Mouse (Mus musculus): ENCODE data around the gene Dnajc14.

Dnajc14 gene

DNA sequence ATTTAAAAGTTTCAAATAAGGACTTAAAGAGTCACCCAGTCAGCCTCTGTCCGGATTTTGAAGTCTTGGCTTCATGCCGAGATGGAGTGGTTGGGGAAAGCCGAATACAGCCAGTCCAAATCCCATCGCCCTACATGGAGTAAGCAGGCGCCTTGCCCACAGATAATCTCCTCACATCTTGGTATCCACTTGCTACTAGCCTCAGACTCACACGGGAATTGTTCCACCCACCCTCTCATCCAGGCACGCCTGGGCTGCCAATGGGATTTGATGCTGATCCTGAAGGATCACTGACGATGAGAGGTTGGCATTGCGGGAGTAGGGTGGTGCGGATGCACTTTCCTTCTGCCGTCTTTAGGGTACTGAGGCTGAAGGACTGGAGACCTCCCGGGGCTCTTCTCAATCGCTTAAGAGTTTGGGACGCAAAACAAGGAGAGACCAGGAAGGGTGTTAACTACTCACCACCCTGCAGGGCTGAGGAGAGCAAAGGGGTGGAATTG, at the start of gene Dnajc14:
Gene Dnajc14 (plus strand): TSS at position 292 of the 500 bp plus-strand sequence.
- peak; percentile 81 for DNase-seq

DNA sequence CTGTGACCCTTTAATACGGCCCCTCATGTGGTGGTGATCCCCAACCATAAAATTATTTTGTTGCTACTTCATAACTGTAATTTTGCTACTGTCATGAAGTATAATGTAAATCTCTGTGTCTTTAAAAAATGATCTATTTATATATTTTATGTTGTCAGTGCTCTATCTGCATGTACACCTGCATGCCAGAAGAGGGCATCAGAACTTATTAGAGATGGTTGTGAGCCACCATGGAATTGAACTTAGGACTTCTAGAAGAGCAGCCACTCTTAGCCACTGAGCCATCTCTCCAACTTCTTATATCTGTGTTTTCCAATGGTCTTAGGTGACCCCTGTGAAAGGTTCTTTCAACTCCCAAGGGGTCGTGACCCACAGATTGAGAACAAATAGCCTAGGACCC, 31.0 kb upstream of the Dnajc14 start:
- no peak for DNase-seq

DNA sequence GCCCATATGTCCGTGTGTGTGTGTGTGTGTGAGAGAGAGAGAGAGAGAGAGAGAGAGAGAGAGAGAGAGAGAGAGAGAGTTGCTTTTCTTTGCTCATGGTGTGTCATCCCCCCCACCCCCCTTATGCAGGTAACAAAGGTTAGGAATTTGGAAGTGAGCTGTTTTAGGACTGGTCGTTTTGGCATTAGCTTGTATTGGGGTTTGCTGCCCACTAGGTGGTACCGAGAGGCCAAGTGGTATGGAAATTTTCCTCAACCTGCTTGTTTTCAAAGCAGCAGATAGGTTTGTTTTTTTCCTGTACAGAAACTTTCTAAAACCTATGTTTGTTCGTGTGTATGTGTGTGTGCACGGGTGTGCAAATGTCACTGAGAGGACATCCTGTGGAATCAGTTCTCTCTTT, 30.2 kb upstream of the Dnajc14 start:
- no peak for DNase-seq

DNA sequence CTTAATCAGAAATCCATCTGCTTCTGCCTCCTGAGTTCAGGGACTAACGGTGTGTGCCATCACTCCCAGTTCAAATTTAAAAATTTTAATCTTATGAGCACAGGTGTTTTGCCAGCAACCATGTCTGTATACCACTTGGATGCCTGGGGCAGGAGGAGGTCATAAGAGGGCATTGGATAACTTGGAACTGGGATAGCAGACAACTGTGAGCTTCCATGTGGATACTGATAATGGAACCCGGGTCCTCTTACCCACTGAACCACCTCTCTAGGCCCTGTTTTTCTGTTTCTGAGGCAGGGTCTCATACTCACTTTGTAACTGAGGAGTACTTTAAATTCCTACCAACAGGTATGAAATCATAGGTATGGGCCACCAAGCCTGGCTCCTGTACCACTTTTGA, 25.4 kb upstream of the Dnajc14 start:
- no peak for DNase-seq

DNA sequence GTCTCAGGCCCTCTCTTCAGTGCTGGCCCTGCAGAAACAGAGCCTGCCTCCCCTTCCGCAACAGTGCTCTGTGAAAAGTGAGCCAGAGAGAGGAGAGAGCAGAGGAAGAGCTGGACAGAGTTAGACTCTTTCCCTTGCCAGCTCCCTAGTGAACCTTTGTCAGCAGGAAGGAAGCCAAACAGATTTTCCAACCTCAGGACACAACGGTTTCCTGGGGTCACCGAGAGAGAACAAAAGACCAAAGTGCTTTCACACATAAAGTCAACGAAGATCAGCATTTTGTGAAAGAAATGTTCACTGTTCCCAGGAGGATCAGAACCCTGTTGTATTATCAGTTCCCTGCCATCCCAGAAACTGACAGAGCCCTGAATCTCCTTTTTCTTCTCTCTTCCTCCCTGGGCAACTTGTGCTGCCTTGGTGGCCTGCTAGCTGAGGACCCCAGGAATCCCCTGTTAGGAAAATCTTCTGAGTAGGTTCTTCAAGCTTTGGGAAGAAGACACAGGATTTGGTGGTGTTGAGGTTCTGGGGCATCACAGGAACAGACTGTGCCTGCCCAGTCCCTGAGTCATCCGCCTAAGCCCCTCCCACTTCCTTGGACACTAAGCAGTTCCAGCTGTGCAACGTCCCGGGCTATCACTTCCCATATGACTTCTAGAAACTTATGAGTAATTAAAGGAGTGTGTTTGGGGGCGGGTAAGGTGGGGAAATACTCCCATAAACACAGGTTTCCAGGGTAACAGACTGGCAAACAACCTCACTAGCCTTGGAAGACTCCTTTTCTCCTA, 24.7 kb upstream of the Dnajc14 start:
- DNase-seq, result no peak

DNA sequence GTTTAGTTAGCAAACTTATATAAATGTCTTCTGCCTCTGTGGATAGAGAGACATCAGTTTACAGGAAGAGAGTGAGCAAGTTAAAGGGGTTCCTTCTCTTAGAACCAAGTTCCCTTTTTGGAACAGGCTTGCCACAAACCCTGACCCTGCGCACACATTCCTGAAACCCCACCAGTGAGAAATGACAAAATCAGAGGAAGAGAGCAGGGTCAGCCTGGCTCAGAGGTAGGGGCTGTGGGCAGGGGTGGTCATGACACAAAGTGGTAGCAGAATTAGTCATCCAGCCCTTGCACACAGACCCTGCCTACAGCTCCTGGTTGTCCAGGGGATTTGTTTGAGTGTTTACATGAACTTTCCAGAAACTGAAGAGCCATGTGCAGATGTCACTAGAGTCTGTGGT, 23.7 kb upstream of the Dnajc14 start:
- DNase-seq, result no peak

DNA sequence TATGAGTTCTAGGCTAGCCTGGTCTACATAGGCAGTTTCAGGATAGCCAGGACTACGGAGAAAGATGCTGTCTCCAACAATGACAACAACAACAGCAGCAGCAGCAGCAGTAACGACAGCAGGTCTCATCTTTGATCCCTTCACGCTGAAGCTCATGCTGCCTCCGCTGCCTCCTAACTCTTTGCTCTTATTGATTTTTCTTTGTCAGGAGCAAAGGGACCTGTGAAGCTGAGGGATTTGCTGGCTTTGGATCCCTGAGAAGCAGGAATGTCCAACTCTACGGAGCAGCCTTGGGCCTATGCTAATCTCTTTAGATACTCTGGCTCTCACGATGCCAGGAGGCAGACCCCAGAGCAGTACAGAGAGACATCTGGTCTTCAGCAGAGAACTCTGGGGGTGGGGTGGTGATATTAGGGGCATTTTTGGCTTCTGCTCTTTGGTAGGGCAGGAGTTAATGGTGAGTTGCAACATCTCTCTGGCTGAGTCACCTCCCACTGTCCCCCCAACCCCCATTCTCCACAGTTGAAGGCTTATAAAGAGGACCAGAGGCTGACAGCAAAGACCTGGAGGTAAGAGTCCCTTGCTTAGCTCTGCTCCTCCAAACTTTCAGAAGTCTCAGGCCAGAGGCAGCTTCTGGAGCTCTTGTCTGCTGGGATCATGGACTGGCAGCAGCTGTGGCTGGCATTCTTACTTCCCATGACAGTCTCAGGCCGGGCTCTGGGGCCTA, 13.3 kb upstream of the Dnajc14 start, which contains the start of gene Mmp19:
Gene Mmp19 (plus strand): TSS at position 513 of the 727 bp plus-strand sequence.
- no peak for DNase-seq

DNA sequence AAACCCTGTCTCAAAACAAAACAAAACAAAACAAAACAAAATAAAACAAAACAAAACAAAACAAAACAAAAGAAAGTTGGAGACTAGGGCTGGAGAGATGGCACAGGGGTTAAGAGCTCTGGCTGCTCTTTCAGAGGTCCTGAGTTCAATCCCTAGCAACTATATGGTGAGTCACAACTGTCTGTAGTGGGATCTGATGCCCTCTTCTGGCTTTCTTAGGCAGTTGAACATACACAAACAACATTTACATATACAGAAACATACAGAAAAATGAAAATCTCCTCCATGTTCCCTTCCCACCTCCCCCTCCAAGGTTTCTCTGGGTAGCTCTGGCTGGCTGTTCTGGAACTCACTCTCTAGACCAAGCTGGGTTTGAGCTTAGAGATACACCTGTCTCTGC, 11.8 kb upstream of the Dnajc14 start:
- DNase-seq, result no peak

DNA sequence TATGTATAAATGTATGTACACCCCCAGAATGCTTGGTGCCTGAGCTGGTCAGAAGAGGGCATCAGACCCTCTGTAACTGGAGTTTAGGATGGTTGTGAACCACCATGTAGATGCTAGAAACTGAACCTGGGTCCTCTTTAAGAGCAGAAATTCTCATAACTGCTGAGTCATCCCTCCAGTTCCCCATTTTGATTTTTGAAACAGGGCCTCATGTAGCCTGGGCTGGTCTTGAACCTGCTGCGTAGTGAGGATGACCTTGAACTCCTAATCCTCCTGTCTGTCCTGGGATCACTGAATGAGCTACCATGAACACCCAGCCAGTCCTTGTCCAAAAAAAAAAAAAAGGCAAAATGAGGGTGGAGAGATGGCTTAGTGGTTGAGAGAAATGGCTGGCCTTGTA, 10.6 kb upstream of the Dnajc14 start:
- no peak for DNase-seq

DNA sequence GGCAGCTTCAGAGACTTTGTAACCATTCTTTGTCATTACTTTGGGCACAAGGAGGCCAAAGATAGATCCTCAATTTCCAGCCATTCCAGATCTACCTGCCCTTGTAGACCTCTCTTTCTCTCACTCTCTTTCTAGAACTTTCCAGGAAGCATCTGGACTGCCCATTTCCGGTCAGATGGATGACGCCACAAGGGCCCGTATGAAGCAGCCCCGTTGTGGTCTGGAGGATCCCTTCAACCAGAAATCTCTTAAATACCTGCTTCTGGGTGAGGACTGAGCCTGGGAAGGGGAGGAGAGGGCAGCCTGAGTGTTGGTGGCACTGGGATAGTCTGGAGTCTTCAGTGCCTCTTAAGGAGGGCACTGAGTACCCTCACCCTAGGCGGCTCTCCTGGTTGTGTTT, 9.5 kb upstream of the Dnajc14 start:
- DNase-seq, result no peak

DNA sequence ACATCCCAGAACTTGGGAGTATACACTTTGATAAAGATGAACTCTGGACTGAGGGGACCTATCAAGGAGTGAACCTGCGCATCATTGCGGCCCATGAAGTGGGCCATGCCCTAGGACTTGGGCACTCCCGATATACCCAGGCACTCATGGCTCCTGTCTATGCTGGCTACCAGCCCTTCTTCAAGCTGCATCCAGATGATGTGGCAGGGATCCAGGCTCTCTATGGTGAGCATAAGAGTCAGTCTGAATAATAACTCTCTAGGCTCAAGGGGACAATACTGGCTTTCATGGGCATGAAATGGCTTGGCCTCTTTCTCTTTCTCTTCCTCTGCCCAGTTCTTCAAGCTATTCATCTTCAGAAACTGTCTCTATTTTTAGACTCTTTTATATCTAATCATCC, 8.3 kb upstream of the Dnajc14 start:
- DNase-seq, result peak; percentile 58

DNA sequence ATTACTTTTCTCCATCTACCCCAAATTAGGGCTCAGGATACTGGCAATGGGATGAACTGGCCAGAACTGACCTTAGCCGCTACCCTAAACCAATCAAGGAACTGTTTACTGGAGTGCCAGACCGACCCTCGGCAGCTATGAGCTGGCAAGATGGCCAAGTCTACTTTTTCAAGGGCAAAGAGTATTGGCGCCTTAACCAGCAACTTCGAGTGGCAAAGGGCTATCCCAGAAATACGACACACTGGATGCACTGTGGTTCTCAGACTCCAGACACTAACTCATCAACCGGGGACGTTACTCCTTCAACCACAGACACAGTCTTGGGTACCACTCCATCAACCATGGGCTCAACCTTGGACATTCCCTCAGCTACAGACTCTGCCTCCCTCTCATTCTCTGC, 5.2 kb upstream of the Dnajc14 start:
- DNase-seq, result no peak

DNA sequence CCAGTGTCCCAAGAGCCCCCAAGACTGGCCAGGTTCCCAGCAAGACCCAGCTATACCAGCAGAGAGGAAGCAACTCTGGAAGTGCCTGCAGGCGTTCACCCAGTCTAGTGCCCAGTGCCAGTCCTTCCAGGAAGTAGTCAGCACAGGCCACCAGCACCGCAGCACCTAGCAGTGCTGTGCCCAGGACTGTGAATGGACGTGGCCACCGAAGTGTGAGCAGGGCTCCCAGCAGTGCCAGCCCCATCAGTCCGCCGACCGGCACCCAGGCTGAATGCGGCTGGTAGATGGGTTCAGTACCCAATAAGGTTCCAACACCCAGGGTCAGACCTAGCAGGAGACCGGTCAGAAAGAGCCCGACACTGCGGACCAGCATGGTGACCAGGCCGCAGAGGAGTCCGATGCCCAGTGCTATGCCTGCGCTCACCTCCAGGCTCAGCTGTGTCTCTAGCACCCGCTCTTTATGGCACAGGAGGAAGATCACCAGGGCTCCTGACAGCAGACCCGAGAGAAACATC, 1.8 kb upstream of the Dnajc14 start:
- DNase-seq, result no peak

DNA sequence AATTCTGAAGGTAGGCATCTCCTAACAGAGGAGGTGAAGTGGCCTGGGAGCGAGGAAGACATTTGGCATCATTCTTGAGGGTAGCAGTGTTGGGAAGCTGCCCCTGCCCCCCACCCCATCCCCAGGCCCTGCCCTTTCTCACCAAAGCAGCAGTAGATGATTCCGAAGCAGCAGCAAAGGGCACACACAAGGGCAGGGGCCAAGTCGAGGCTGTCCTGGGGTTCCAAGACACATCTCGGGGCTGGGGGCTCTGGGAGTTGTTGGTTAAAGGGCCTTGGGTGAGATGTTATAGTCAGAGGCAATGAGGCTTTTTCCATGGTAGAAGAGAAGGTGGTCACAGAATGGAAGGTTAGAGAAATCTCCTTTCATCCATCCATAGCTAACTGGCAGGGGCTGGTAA, 906 bp upstream of the Dnajc14 start:
- no peak for DNase-seq

DNA sequence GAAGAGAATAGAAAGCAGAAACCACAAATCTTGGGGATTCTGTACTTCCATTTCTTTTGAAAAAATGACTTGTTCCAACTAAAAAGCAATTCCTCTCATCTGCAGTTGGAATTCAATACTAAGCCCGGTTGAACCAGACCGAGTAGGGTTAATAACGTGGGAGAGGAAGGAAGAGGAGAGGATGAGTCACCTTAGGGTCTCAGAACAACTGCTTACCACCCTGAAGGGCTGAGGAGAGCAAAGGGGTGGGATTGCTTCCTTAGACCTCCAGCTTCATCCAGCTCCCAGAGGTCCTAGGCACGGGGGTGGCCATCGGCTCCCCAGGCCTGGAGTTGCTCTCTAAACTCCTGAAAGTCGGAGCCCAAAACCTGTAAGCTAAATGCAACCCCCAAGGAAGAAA, 501 bp upstream of the Dnajc14 start:
- DNase-seq, result no peak

DNA sequence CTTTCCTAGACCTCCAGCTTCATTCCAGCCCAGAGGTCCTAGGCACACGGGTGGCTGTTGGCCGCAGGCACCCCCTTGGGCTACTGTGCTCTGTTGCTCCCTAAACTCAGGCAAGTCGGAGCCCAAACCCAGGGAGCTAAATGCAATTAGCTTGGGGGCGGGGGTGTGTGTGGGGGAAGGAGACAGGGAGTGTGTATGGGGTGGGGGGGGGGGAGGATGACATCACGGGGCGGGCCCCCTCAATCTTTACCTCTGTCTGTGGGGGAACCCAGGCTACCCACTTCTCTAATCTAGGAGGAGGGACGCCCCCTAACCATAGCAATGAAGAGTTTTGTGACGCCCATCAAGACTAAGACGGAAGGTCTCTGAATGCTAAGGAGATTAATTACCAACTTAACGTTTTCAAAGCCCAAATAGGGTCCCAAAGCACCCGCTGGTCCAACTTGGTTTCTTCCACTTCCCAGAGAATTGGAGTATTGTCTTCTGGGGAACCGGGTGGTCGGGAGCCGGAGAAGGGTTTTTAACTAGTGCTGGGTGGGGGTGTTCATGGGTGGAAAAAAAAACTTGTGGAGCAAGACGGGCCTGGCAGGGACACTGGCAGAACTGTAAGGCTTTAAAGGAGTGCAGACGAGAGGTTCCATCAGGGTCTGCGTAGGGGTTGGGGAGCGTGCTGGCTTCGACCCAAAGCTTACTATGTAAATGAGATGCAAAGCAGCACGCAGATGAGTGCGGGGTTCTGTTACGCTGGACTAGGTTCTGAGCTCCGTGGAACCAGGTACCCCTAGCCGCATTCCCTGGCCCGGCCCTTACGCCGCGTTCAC, 619 bp downstream of the Dnajc14 start, which contains the start of gene Tmem198b:
Gene Tmem198b (minus strand): TSS at position 100 of the 821 bp plus-strand sequence.
- peak; percentile 78 for DNase-seq

DNA sequence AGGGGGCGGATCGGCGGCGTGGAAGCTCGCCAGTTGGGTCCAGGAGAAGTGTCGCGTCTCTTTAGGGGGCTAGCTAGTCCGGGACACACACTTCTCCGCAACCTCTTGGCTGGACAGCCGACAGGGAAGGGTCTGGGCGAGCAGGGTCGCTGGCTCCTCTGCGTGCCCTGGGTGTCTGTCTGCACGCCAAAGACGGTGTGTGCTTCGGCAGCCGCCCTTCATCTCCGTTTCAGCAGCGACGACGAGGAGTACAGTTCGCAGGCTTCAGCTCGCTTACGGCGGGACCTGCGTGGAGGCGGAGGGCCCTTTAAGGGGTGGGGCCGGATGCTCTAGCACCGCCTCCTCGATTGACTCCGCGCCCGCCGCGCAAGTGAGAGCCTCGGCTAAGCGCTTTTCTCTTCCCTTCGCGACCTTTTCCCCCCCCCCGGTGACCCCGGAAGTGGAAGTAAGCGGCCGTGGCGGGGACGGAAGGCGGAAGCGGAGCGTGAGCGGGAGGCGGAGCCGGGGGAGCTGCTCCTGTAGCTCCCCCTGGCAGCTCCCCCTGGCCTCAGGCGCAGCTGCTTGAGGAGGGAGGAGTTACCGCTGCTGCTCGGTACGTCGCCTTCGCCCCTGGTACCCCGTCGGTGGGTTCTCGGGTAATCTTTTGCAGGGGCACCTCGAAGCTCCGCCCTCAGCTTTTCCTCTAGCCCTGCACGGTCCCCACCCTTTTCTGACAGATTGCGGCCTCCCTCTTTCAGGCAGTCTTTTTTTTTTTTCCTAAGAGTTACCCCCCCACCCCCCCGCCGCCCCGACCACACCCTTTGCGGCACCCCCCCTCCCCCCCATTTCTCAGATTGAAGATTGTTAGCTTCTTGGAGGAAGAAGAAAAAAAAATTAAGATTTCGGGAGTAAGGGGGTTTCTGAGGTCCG, 1.5 kb downstream of the Dnajc14 start:
- DNase-seq, result peak; percentile 97

DNA sequence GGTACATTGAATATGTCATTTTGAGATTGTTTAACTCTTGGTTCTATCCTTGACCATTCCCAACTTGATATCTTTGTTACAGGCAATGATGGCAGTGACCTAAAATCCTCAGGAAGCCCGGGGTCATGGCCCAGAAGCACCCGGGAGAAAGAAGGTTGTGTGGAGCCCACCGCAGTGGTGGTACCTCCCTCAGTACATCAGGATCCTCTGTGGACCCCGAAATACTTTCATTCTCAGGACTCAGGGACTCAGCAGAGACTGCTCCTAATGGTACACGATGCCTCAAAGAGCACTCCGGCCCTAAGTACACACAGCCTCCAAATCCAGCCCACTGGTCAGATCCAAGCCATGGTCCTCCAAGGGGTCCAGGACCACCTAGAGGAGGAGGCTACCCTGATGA, 2.2 kb downstream of the Dnajc14 start:
- DNase-seq, result no peak

DNA sequence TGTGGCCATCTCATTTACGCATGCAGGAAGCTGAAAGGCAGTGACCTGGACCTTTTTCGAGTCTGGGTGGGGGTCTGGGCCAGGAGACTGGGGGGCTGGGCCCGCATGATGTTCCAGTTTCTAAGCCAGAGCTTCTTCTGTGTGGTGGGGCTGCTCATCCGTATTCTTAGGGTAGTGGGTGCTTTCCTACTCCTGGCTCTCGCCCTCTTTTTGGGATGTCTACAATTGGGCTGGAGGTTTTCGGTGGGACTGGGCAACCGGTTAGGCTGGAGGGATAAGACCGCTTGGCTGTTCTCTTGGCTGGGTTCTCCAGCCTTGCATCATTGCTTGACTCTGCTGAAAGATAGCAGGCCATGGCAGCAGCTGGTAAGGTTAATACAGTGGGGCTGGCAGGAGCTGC, 3.2 kb downstream of the Dnajc14 start:
- DNase-seq, result no peak

DNA sequence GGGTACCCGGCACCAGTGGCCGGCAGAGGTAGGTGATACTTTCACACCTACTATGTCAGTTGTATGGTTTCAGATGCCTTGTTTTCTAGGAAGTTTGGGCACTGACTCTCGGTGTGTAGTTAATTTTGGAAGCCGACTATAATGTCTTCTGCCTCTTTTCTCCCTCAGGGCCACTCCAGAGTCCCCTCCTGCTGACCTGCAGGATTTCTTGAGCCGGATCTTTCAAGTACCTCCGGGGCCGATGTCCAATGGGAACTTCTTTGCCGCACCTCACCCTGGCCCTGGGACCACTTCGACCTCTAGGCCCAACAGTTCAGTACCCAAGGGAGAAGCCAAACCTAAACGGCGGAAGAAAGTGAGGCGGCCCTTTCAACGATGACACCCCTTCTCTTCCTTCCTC, 13.2 kb downstream of the Dnajc14 start, which contains the start of gene Sarnp:
Gene Sarnp (plus strand): TSS at position 301 of the 400 bp plus-strand sequence.
- no peak for DNase-seq

DNA sequence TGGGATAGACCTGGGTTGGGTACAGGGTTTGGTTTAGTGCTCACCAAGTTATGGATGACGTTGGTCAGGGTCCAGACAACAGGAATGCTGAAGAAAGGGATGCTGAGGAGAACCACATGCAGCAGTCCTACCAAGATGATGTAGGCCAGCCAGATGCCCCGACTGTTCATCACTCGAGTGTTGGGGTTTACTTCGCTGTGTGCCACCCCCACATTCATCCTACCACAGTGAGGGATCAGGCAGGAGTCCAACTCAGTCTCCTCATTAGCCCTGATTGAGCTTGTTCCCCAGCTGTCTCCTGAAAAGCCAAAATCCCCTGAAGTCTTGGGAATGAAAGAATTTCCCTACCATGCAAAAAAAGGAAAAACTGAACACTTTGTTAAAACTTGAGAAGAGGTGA, 16.4 kb downstream of the Dnajc14 start:
- DNase-seq, result peak; percentile 58
